Mouse (Mus musculus): ENCODE measurements at regions not wholly inside any gene's neighbourhood (a gene's known extent, or its start where the extent isn't known, plus 50 kb on each side); places are given as distances from the start of the nearest gene placed in this dataset.

DNA sequence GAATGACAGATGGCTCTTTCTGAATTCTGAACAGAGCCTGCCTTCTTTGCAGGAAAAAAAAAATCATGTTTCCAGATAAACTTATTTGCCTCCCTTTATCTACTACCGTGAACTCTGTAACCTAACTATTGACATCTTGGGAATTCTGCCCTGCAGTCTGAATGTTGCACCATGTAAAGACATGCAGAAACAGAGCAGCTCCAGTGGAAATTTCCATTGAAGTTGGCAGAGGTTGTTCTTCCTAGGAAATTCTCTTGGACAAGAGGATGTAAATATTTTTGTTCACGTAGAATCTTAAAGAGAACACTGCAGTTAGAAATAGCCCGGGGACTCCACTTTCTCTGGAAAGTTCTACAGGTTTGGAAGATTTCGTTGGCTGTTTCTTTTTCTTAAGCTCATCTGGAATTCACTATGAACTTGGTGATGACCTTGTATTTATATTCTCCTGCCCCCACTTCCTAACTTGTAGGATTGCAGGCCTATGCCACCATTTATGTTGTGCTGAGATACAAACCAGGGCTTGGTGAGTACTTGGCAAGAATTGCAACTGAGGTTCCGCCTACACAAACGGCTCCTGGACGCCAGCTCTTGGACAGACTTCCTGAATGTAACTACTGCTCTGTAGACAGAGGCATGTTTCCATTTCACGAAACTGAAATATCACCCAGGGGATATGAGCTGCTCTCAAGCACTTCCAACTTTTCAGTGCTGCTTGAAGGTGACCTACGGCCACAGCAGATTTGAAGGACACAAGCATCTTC is 202.7 kb upstream of the Mocs1 start:
- no peak overlapping the region for H3K4me3 ChIP-seq (ENCODE audit: control insufficient read depth, insufficient read depth, low read length)
- no peaks in the 10 kb centered on the region for H3K4me1 ChIP-seq (replicated peaks; ENCODE audit: control insufficient read depth, insufficient read depth, low read length)
- no peaks in the 10 kb centered on the region for H3K27me3 ChIP-seq (ENCODE audit: control insufficient read depth, insufficient read depth, low read length)
- H3K36me3 ChIP-seq (ENCODE audit: control insufficient read depth, insufficient read depth, low read length), result no peaks in the 10 kb centered on the region
- no peak for DNase-seq
- WGBS, result 80% methylated on average over 9 of the region's 9 CpGs
- H3K27ac ChIP-seq (ENCODE audit: control insufficient read depth, insufficient read depth, low read length), result no peak overlapping the region
- no peak for TF ChIP-seq CTCF (IDR thresholded peaks at IDR 0.05; ENCODE audit: borderline replicate concordance, control insufficient read depth, extremely low read depth, insufficient read depth, low read length, poor library complexity)

DNA sequence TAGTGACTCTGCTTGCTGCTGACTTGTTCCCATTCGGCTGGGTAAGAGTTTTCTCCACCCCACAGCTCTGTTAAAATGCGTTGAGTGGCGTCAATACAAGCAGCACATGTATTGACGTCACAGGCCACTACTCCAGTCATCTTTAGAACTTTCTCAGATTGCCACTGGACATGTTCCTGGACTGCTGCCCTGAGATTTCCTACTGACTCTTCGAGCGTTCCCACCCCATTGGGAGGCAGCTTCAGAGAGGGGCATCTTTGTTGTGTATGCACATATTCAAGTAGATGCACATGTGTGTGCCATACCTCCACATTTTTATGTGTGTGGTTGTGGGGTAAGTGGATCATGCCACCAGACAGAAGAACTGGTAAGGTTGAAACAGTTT is 202.2 kb upstream of the Mocs1 start:
- Histone ChIP-seq H3K27me3 (ENCODE audit: control insufficient read depth, insufficient read depth, low read length) (no peaks in the 10 kb centered on the region), H3K36me3 (ENCODE audit: control insufficient read depth, insufficient read depth, low read length) (no peaks in the 10 kb centered on the region), H3K4me3 (ENCODE audit: control insufficient read depth, insufficient read depth, low read length) (no peak overlapping the region), H3K4me1 (replicated peaks; ENCODE audit: control insufficient read depth, insufficient read depth, low read length) (no peaks in the 10 kb centered on the region), H3K27ac (ENCODE audit: control insufficient read depth, insufficient read depth, low read length) (no peak overlapping the region)
- WGBS, result 86% methylated on average over 6 of the region's 6 CpGs
- no peak for TF ChIP-seq POLR2A (IDR thresholded peaks at IDR 0.05; ENCODE audit: control insufficient read depth, extremely low read depth, insufficient read depth, low read length, poor library complexity)
- no peak for TF ChIP-seq CTCF (IDR thresholded peaks at IDR 0.05; ENCODE audit: borderline replicate concordance, control insufficient read depth, extremely low read depth, insufficient read depth, low read length, poor library complexity)
- no peak for DNase-seq

DNA sequence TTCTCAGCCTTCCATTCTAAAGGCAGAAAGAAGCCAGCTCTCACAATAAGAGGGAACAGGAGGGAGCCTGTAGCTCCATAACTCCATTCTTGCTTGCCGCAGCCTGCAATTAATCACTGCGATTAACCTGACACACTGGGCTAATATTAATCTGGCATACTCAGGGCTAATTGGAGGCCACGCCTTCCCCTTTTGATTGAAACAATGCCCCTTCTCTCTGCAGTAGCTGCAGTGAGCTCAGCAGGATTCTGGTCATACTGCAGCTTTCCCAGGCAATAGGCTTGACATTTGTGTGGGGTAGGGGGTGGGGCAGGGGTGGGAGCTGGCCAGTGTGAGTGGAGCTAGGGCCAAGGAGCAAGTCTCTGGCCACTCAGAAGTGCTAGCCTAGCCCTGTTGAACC is 196.9 kb upstream of the Mocs1 start:
- no peak for DNase-seq
- TF ChIP-seq CTCF (IDR thresholded peaks at IDR 0.05; ENCODE audit: borderline replicate concordance, control insufficient read depth, extremely low read depth, insufficient read depth, low read length, poor library complexity), result no peak
- no peak overlapping the region for H3K4me3 ChIP-seq (ENCODE audit: control insufficient read depth, insufficient read depth, low read length)
- H3K27ac ChIP-seq (ENCODE audit: control insufficient read depth, insufficient read depth, low read length), result no peak overlapping the region
- H3K27me3 ChIP-seq (ENCODE audit: control insufficient read depth, insufficient read depth, low read length), result no peaks in the 10 kb centered on the region
- H3K4me1 ChIP-seq (replicated peaks; ENCODE audit: control insufficient read depth, insufficient read depth, low read length), result no peaks in the 10 kb centered on the region
- H3K36me3 ChIP-seq (ENCODE audit: control insufficient read depth, insufficient read depth, low read length), result no peaks in the 10 kb centered on the region
- WGBS, result 79% methylated on average over 3 of the region's 3 CpGs

DNA sequence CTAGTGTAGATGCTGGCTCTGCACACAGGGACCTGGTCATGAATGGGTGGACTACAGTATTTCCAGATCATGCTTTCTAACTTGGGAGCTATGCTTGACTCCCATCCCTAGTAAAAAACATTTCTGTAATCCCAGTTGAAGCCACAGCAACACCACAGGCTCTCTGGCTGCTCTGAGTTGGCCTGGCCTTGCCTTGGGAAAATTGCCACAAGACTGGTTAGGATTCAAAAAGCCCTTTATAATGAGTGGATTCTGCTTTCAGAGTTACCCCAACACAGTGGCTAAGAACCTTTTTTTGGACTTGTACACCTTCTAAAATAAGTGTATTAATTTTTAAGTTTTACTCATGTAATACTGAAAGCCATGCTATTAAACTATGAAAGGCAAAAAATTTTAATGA is 188.1 kb upstream of the Mocs1 start:
- Histone ChIP-seq H3K4me3 (ENCODE audit: control insufficient read depth, insufficient read depth, low read length) (no peak overlapping the region), H3K4me1 (replicated peaks; ENCODE audit: control insufficient read depth, insufficient read depth, low read length) (no peaks in the 10 kb centered on the region), H3K27me3 (ENCODE audit: control insufficient read depth, insufficient read depth, low read length) (no peaks in the 10 kb centered on the region), H3K36me3 (ENCODE audit: control insufficient read depth, insufficient read depth, low read length) (no peaks in the 10 kb centered on the region), H3K27ac (ENCODE audit: control insufficient read depth, insufficient read depth, low read length) (no peak overlapping the region)
- no peak for TF ChIP-seq POLR2A (IDR thresholded peaks at IDR 0.05; ENCODE audit: control insufficient read depth, extremely low read depth, insufficient read depth, low read length, poor library complexity)
- TF ChIP-seq CTCF (IDR thresholded peaks at IDR 0.05; ENCODE audit: borderline replicate concordance, control insufficient read depth, extremely low read depth, insufficient read depth, low read length, poor library complexity), result no peak
- DNase-seq, result no peak

DNA sequence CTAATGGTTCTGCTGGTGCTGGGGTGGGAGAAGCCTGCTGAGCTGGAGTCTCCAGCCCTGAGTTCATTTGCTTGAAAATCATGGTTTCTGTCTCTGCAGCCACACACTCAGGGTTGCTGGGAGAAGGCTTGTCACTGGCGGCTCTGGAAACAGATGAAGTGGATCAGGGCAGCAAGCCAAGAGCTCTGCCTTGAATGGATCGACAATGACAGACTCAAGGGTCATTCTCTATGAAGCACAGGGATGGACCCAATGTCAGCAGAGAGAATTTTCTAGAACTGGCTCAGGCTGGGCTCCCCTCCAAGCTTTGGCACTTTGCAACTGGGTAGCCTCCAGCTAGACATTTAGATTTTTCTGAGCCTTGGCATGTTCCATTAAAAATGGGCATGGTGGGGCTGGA is 184.7 kb upstream of the Mocs1 start:
- Histone ChIP-seq H3K27ac (ENCODE audit: control insufficient read depth, insufficient read depth, low read length) (no peak overlapping the region), H3K36me3 (ENCODE audit: control insufficient read depth, insufficient read depth, low read length) (no peaks in the 10 kb centered on the region), H3K4me3 (ENCODE audit: control insufficient read depth, insufficient read depth, low read length) (no peak overlapping the region), H3K4me1 (replicated peaks; ENCODE audit: control insufficient read depth, insufficient read depth, low read length) (no peaks in the 10 kb centered on the region), H3K27me3 (ENCODE audit: control insufficient read depth, insufficient read depth, low read length) (no peaks in the 10 kb centered on the region)
- no peak for TF ChIP-seq POLR2A (IDR thresholded peaks at IDR 0.05; ENCODE audit: control insufficient read depth, extremely low read depth, insufficient read depth, low read length, poor library complexity)
- no peak for TF ChIP-seq CTCF (IDR thresholded peaks at IDR 0.05; ENCODE audit: borderline replicate concordance, control insufficient read depth, extremely low read depth, insufficient read depth, low read length, poor library complexity)
- DNase-seq, result no peak
- WGBS, result 91% methylated on average over 2 of the region's 2 CpGs

DNA sequence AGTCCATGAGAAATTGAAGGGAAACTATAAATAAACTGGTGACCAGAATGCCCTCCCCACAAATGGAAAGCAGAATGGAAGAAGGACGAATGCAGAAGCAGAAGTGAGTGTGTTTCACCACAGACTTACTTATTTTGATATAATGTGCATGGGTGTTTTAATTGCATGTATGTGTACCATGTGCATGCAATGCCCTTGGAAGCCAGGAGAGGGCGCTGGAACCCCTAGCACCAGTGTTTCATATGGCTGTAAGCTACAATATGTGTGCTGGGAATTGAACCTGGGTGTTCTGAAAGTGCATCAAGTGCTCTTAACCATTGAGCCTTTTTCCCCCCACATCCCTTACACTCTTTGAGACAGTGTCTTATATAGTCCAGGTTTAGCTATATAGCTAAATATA is 183.1 kb upstream of the Mocs1 start:
- Histone ChIP-seq H3K27ac (ENCODE audit: control insufficient read depth, insufficient read depth, low read length) (no peak overlapping the region), H3K36me3 (ENCODE audit: control insufficient read depth, insufficient read depth, low read length) (no peaks in the 10 kb centered on the region), H3K4me1 (replicated peaks; ENCODE audit: control insufficient read depth, insufficient read depth, low read length) (no peaks in the 10 kb centered on the region), H3K27me3 (ENCODE audit: control insufficient read depth, insufficient read depth, low read length) (no peaks in the 10 kb centered on the region), H3K4me3 (ENCODE audit: control insufficient read depth, insufficient read depth, low read length) (no peak overlapping the region)
- TF ChIP-seq POLR2A (IDR thresholded peaks at IDR 0.05; ENCODE audit: control insufficient read depth, extremely low read depth, insufficient read depth, low read length, poor library complexity) (no peak), CTCF (IDR thresholded peaks at IDR 0.05; ENCODE audit: borderline replicate concordance, control insufficient read depth, extremely low read depth, insufficient read depth, low read length, poor library complexity) (no peak)
- 59% methylated on average over 2 of the region's 2 CpGs for WGBS
- no peak for DNase-seq

DNA sequence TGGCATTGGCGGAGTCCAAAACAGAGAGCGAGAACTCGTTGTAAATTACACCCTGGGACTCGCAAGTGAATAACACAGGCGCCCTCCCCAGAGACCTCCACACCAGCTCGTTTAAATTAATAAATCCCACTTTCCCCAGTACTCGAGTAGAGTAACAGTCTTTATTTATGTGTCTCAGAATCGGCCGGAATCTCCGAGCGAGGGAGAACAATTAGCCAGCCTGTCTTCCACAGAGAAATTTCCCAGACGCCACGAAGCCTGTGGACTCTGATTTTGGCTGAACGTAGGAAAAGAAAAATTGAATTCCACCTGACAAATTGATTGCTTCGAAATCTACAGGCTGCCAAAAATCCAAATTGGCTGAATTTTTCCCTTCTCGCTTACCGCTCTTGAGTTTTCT is 180.9 kb upstream of the Mocs1 start:
- WGBS, result 90% methylated on average over 17 of the region's 17 CpGs
- TF ChIP-seq POLR2A (IDR thresholded peaks at IDR 0.05; ENCODE audit: control insufficient read depth, extremely low read depth, insufficient read depth, low read length, poor library complexity) (no peak), CTCF (IDR thresholded peaks at IDR 0.05; ENCODE audit: borderline replicate concordance, control insufficient read depth, extremely low read depth, insufficient read depth, low read length, poor library complexity) (no peak)

More for the DNA sequence above, 180.9 kb upstream of the Mocs1 start:
- Histone ChIP-seq H3K27ac (ENCODE audit: control insufficient read depth, insufficient read depth, low read length) (no peak overlapping the region), H3K4me1 (replicated peaks; ENCODE audit: control insufficient read depth, insufficient read depth, low read length) (no peaks in the 10 kb centered on the region), H3K27me3 (ENCODE audit: control insufficient read depth, insufficient read depth, low read length) (no peaks in the 10 kb centered on the region), H3K36me3 (ENCODE audit: control insufficient read depth, insufficient read depth, low read length) (no peaks in the 10 kb centered on the region), H3K4me3 (ENCODE audit: control insufficient read depth, insufficient read depth, low read length) (no peak overlapping the region)
- DNase-seq, result no peak

Measured in thymus, adult 2 months (tissue).